Mouse (Mus musculus) kidney, adult 2 months (tissue): ENCODE measurements around the gene Eif1. TPM values are rescaled to one million over a fixed set of nuclear protein-coding genes. Genes with fewer than 3 reads are reported as not detected.
"Not testable (repeated sequence)": the region's sequence is repeated elsewhere in the genome, so short reads cannot be mapped to it uniquely, and the experiment has no call there.

Source experiments
- DNase-seq: peaks from one replicate; pipeline ENCODE4 v3.0.0; 2021
- H3K27ac ChIP-seq: fragments of 200-500 bp; 2 replicates; pipeline ENCODE4 v1.5.1; 2012; ENCODE audit warnings: low read depth, low read length, control low read depth, inconsistent platforms; ENCODE audit not compliant: insufficient read depth
- H3K27me3 ChIP-seq: fragments of 200-500 bp; replicated peaks from 2 replicates; pipeline ENCODE4 v1.6.1; 2012; ENCODE audit warnings: mild to moderate bottlenecking, moderate library complexity, low read length, inconsistent platforms; ENCODE audit not compliant: control insufficient read depth, insufficient read depth
- H3K36me3 ChIP-seq: fragments of 200-500 bp; 2 replicates; pipeline ENCODE4 v1.6.1; 2012; ENCODE audit warnings: mild to moderate bottlenecking, moderate library complexity, low read length, inconsistent platforms; ENCODE audit not compliant: control insufficient read depth, insufficient read depth
- H3K4me1 ChIP-seq: fragments of 200-500 bp; 2 replicates; pipeline ENCODE4 v1.6.1; 2011; ENCODE audit warnings: low read length; ENCODE audit not compliant: control insufficient read depth, insufficient read depth
- H3K4me3 ChIP-seq: fragments of 200-500 bp; 2 replicates; pipeline ENCODE4 v1.5.1; 2011; ENCODE audit warnings: mild to moderate bottlenecking, low read depth, low read length, control low read depth; ENCODE audit not compliant: insufficient read depth
- CTCF ChIP-seq: fragments of 200-500 bp; conservative IDR thresholded peaks from 2 replicates; pipeline ENCODE4 v1.5.1; 2011; ENCODE audit warnings: low read depth, mild to moderate bottlenecking, control low read depth, low read length, moderate library complexity, mixed read lengths; ENCODE audit not compliant: insufficient read depth, insufficient read length
- POLR2A ChIP-seq: fragments of 200-500 bp; IDR thresholded peaks from one replicate; pipeline ENCODE4 v1.6.1; 2011; ENCODE audit warnings: low read depth, low read length, control low read depth
- WGBS: fragments of 180-500 bp; shearing (Covaris S2); methylation state at CpG from one replicate; pipeline ENCODE4 v1.1.7; 2018; 5-methylcytosine and 5-hydroxymethylcytosine counted together
- polyA plus RNA-seq: library from polyadenylated mRNA; depleted of rRNA; stranded (reverse); fragments of >200 nt; gene quantifications from 2 replicates; pipeline ENCODE4 v1.2.3, GENCODE M21; 2012

The Eif1 gene
- polyA plus RNA-seq, 1 experiment = 173 TPM

- peaks cover 13% of the 10 kb centered on the region for H3K4me1 ChIP-seq
- 55% methylated on average over 6 of the region's 6 CpGs for WGBS
- no peak overlapping the region for H3K4me3 ChIP-seq
- H3K27me3 ChIP-seq = no peaks in the 10 kb centered on the region
- no peaks in the 10 kb centered on the region for H3K36me3 ChIP-seq
- H3K27ac ChIP-seq = peak overlapping the region; percentile 88
- peak; percentile 70 for DNase-seq
- TF ChIP-seq POLR2A (no peak), CTCF (no peak)
Measured at GRCm38 (mm10) chr11:100313424-100313823, 6.3 kb upstream of the Eif1 start.

GRCm38 (mm10) chr11:100315439-100315838 is 4.2 kb upstream of the Eif1 start:
- Histone ChIP-seq H3K4me3 (no peak overlapping the region), H3K36me3 (no peaks in the 10 kb centered on the region), H3K4me1 (peaks cover 13% of the 10 kb centered on the region), H3K27me3 (no peaks in the 10 kb centered on the region), H3K27ac (no peak overlapping the region)
- TF ChIP-seq POLR2A = no peak
- no peak for TF ChIP-seq CTCF
- 95% methylated on average over 5 of the region's 5 CpGs for WGBS
- no peak for DNase-seq

GRCm38 (mm10) chr11:100317826-100318380 is 1.8 kb upstream of the Eif1 start:
- Histone ChIP-seq H3K36me3 (peaks cover 13% of the 10 kb centered on the region), H3K27ac (no peak overlapping the region), H3K27me3 (no peaks in the 10 kb centered on the region), H3K4me1 (peaks cover 5% of the 10 kb centered on the region), H3K4me3 (no peak overlapping the region)
- 59% methylated on average over 6 of the region's 6 CpGs for WGBS
- DNase-seq = no peak
- no peak for TF ChIP-seq CTCF
- TF ChIP-seq POLR2A = no peak

GRCm38 (mm10) chr11:100318529-100319451 is 895 bp upstream of the Eif1 start:
- WGBS = 87% methylated on average over 10 of the region's 10 CpGs
- Histone ChIP-seq H3K27me3 (no peaks in the 10 kb centered on the region), H3K4me1 (peaks cover 1% of the 10 kb centered on the region; the same call in 1 of the 2 replicates), H3K4me3 (no peak overlapping the region), H3K36me3 (peaks cover 13% of the 10 kb centered on the region), H3K27ac (no peak overlapping the region)
- TF ChIP-seq CTCF (no peak), POLR2A (no peak)
- no peak for DNase-seq

- H3K36me3 ChIP-seq = peaks cover 13% of the 10 kb centered on the region
- no peaks in the 10 kb centered on the region for H3K27me3 ChIP-seq
- peak overlapping the region; percentile 92 for H3K4me3 ChIP-seq
- peak overlapping the region; percentile 96 for H3K27ac ChIP-seq
- DNase-seq = peak; percentile 98
- H3K4me1 ChIP-seq = no peaks in the 10 kb centered on the region
- WGBS = under 1% methylated on average over 40 of the region's 40 CpGs
- TF ChIP-seq CTCF (no peak), POLR2A (peak; percentile 57)
Measured at GRCm38 (mm10) chr11:100320172-100320630, 516 bp downstream of the Eif1 start.

- not testable (repeated sequence) for DNase-seq, H3K27me3 ChIP-seq, H3K4me1 ChIP-seq
- peaks cover 13% of the 10 kb centered on the region for H3K36me3 ChIP-seq
- H3K27ac ChIP-seq = 0 out of 2 replicates have a peak overlapping the region, but pooled peaks have one; percentile 22
- WGBS = 7% methylated on average over 11 of the region's 11 CpGs
- peak overlapping the region; percentile 92 for H3K4me3 ChIP-seq
Measured at GRCm38 (mm10) chr11:100320701-100321410, 1.2 kb downstream of the Eif1 start.
